Mouse (Mus musculus): ENCODE measurements around the gene Zfhx3.

Gene Zfhx3

DNA sequence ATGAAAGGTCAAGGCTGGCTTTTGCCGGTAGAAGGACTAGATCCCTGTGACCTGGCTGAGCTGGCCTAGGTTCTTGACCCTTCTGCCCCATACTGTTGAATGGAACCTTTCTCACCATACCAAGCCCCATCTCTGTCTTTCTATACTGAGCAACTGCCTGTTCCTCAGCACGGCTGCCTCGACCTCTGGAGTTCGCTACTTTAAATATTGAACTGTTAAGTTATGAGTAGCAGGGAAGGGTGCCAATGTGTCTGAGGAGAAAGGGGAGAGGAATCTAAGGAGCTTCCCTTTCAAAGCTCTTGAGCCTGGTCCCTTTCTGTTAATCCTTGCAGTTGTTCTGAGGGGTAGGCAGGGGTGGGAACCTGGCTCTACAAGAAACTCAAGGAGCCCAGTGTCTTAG, 799.2 kb downstream of the Zfhx3 start:
- no peak for DNase-seq (ENCODE audit: low spot score in 2 of 2)

- DNase-seq (ENCODE audit: low spot score in 2 of 2) = no peak
Measured at GRCm38 (mm10) chr8:108742465-108742864, 800.0 kb downstream of the Zfhx3 start.

DNA sequence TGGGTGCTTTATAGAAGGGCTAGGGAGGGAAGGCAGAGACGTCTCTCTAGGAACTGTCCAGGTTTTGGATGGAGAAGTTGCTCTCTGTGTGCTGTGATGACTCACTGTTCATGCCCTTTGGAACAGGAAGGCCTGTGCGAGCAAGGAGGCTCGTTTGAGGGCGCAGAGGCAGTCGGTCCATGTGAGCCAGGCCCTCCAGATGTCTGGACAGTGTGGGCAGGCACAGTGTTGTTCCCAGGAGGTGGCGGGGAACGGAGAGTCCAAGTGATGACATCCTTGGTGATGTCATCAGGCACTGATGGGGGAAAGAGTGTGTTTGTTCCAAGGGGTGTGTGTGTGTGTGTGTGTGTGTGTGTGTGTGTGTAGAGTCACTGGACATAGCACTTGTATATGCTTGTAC, 800.8 kb downstream of the Zfhx3 start:
- DNase-seq (ENCODE audit: low spot score in 2 of 2) = no peak

DNA sequence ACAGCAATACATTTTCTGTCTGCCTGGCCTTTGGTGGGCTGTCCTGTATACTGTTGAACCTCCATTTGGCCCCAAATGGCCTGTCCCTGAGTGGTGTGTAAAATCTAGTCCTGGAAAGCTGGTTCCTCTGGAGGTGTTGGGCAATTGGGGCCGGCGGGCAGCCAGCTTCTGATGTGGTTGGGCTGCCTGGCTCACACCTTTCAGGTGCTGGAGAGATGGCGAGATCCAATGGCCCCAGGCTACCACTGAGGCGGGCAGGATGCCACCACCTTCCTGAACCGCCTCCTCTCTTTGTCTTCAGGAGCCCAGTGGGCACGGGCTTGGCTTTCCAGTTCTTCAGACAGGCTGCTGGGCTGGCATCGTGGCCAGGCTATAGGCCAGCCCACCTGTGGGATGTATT, 803.1 kb downstream of the Zfhx3 start:
- no peak for DNase-seq (ENCODE audit: low spot score in 2 of 2)

DNA sequence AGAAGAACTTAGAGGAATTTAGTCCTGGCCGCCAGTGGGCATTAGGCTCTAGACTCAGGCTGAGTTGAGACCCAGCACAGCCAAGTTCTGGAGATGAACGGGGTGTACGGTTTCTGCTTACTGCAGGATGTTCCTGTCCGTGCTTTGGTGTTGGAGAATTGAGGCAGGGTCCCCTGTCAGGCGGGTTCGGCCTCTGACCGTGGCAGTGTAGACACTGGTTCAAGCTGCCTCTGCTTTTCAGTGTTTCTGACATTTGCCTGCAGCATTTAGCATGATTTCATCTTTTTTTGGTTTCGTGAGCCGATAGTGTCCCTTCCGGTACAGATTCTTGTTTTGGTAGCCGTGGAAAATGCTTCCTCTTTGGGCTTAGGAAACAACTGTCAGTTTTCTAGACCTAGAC, 805.7 kb downstream of the Zfhx3 start:
- DNase-seq (ENCODE audit: low spot score in 2 of 2) = no peak

GRCm38 (mm10) chr8:108748851-108749376, 806.5 kb downstream of the Zfhx3 start:
- peak; percentile 25 to 47 for DNase-seq (ENCODE audit: low spot score in 2 of 2)

DNA sequence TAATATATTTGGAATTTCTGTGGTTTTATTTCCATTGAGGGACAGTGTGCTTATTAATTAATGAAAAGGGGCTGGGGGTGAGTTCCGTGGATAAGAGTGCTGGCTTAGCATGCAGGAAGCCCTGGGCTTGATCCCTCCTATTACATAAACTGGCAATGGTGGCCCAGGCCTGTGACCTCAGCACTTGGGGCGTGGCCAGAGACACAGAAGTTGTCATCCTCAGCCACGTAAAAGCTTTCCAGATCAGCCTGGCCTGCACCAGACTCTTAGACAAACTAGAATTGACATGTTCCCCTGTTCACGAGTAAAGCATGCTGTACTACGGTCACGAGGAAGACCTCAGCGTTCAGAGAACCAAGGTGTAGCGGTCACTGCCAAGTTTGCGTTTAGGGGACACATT, 808.4 kb downstream of the Zfhx3 start:
- no peak for DNase-seq (ENCODE audit: low spot score in 2 of 2)

- no peak for DNase-seq (ENCODE audit: low spot score in 2 of 2)
Measured at GRCm38 (mm10) chr8:108754556-108754955, 812.1 kb downstream of the Zfhx3 start.

- no peak for DNase-seq (ENCODE audit: low spot score in 2 of 2)
Measured at GRCm38 (mm10) chr8:108755400-108756325, 813.2 kb downstream of the Zfhx3 start.

GRCm38 (mm10) chr8:108759511-108760330, 817.3 kb downstream of the Zfhx3 start:
- peak; percentile 29 to 32 for DNase-seq (ENCODE audit: low spot score in 2 of 2)

DNA sequence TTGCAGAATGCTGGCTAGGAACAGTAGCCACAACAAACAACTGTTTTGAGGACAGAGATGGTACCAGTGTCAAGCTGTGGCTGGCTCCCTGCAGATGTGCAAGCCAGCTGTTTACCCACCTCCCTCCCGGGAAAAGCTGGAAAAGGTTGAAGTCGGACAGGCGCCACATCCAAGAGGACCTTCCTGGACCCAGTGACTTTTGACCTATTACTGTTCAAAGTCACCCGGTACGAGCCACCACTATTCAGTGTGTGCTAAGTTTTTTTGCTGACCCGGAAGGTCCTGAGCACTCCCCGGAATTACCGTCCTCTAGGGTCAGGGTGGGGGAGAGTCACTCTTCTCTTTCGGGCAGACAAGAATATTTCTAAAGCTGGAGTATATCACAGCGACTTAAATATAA, 818.3 kb downstream of the Zfhx3 start:
- no peak for DNase-seq (ENCODE audit: low spot score in 2 of 2)

- no peak for DNase-seq (ENCODE audit: low spot score in 2 of 2)
Measured at GRCm38 (mm10) chr8:108762567-108762966, 820.1 kb downstream of the Zfhx3 start.

DNA sequence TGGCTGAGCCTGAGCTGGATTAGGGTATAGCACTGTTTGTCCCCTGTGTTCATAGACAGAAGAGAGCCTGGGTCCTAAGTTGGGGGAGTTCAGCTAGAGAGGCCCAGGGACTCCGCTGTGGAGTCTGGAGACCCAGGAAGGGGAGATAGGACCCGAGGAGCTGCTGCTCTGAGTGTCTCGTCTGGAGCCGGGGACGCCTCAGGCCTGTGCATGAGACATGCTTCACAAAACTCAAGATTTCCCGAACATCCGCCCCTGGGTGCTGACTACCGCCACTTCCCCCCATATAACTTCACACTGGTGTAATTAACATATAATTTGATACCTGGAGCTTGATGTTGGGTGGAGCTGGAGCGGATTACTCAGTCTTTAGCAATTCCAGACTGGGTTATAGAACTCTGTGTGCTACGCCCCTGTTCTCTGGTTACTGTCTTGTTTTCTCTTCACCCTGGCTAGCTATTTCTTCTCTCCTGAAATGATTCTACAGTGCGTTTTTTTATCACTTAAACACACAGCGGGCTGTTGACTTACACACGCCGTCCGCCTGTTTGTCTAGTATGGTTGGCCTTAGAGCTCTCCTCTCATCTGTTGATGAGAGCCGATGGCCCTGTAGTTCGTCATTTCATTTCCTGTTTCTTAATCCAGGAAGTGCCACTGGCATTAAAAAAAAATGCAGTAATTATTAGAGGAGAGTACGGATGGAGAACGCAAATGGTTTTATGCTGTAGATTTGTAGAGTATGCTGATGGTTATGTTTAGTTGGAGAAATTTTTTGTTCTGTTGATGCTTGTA, 822.2 kb downstream of the Zfhx3 start:
- DNase-seq (ENCODE audit: low spot score in 2 of 2) = no peak

GRCm38 (mm10) chr8:108766102-108766501, 823.7 kb downstream of the Zfhx3 start:
- no peak for DNase-seq (ENCODE audit: low spot score in 2 of 2)

- no peak for DNase-seq (ENCODE audit: low spot score in 2 of 2)
Measured at GRCm38 (mm10) chr8:108768051-108768450, 825.6 kb downstream of the Zfhx3 start.

DNA sequence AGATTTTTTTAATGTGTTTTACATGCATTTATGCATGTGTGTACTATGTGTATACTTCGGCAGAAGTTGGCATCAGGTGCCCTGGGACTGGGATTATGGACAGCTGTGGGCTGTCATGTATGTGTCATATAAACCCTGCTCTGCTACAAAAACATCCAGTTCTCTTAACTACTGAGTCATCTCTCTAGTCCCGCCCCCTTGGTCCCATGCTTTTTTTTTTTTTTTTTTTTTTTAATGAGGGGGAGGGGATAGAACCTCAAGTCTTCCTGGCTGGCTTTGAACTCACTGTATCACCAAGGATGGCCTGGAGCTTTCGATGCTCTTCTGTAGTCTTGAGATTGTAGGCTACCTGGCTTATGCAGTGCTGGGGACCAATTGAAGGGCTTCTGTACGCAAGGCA, 827.9 kb downstream of the Zfhx3 start:
- DNase-seq (ENCODE audit: low spot score in 2 of 2) = no peak

DNA sequence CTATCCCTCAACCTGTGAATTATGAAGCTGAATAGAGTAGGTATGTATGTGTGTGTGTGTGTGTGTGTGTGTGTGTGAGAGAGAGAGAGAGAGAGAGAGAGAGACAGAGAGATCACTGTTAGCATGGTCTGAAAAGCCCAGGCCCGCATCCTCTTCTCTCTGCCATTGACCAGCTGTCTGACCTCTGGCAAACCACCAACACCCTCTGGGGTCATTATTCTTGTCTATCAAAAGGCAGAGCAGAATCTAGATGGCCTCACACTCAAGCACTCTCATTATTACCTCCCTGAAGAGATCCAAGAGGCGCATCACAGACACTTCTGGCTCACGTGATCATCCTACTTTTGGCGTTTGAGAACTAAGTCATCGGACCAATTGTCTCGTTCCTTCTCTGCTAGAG, 831.0 kb downstream of the Zfhx3 start:
- DNase-seq (ENCODE audit: low spot score in 2 of 2) = no peak

GRCm38 (mm10) chr8:108778063-108778462, 835.6 kb downstream of the Zfhx3 start:
- no peak for DNase-seq (ENCODE audit: low spot score in 2 of 2)

DNA sequence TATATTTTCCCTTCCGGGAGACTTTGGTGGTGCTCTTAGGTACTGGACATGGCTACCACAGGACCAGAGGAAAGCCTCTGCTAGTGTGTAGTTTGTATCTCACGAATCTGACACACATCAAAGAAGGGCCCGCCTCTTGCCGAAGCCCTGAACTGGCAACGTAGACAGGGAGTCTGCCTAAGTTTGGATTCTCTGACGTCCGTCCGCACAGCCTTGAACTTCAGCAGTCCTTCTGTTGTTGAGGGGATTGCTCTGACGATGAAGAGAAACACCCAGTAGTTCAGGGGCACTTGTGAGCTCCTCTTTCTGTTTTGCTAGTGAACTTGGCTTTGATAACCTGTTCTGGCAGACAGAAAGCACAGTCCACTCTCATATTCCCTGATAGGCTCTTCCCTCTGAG, 836.1 kb downstream of the Zfhx3 start:
- DNase-seq (ENCODE audit: low spot score in 2 of 2) = no peak

DNA sequence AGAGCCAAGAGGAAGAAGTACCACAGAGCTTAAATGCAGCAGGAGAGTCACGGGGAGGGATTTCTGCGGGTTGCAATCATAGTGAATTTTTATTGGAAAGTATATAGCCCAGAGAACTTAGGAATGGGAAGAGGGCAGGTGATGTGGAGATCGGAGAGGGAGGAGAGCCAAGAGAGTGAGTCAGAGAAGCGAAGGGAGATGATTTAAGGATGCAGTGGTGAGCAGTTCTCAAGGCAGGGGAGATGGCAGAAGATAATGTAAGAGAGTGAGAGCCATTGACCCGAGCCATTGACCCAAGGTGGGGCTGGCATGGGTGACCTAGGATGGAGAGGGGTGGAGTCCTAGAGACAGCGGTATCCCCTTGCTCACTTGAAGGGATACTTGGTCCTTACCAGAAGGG, 838.3 kb downstream of the Zfhx3 start:
- DNase-seq (ENCODE audit: low spot score in 2 of 2) = no peak

DNA sequence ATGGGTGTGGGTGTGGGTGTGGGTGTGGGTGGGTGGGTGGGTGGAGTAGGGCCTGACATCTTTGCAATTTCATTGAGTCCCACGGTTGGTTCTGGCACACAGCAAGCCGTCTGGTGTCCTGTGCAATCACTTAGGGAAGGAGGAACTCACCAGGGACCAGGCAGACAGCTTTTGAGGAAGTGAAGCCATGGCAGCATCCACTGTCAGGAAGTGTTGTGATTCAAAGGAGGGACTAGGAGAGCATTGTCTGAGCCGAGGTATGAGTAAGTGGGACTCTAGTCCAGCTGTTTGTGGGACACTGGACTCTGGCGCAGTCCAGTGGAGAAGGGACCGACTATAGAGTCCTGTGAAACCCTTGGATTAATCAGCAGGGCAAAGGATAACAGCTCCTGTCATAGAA, 838.7 kb downstream of the Zfhx3 start:
- no peak for DNase-seq (ENCODE audit: low spot score in 2 of 2)

DNA sequence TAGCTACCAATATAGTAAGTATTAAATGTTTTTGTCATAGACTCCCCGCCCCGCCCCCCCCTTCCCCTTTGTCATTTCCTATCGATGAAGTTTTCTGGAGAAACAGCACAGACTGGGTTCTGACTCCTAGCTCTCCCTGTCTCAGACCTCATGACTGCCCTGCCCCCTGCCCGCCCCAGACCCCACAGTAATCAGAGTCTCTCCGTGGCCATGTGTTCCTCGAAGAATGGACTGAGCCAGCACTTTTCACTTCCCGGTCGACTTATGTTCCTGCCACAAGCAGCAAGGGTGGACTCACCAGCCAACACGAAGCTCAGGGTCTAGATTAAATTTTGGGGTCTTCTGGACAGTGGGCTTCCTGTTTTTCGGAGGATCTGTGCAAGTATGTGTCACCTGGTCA, 840.7 kb downstream of the Zfhx3 start:
- no peak for DNase-seq (ENCODE audit: low spot score in 2 of 2)

All from natural killer cell, adult 2 months (primary cell).